Mouse (Mus musculus) midbrain, postnatal 0 days (tissue): ENCODE measurements around the gene Foxs1. TPM values are rescaled to one million over a fixed set of nuclear protein-coding genes. Genes with fewer than 3 reads are reported as not detected.

ENCODE experiments used
- ATAC-seq: fragments of 200-750 bp; cut with Nextera tagmentation; 2 replicates; pipeline ENCODE4 v1.8.0; 2017; ENCODE audit warnings: moderate number of reproducible peaks, mild to moderate bottlenecking, moderate TSS enrichment, moderate library complexity; ENCODE audit not compliant: low FRiP score
- DNase-seq: peaks from one replicate; pipeline ENCODE4 v3.0.0-alpha.2; 2015; ENCODE audit warnings: low spot score
- H3K27ac ChIP-seq: fragments of 300-500 bp; sonication (generic); 2 replicates; pipeline ENCODE4 v1.5.1; 2014; ENCODE audit warnings: low read depth, mild to moderate bottlenecking, low read length, mixed read lengths
- H3K27me3 ChIP-seq: fragments of 300-500 bp; sonication (generic); 2 replicates; pipeline ENCODE4 v1.6.1; 2014; ENCODE audit warnings: low read length, control low read depth, mixed read lengths; ENCODE audit not compliant: insufficient read depth
- H3K36me3 ChIP-seq: fragments of 300-500 bp; sonication (generic); 2 replicates; pipeline ENCODE4 v1.6.1; 2014; ENCODE audit warnings: low read length, control low read depth, mixed read lengths; ENCODE audit not compliant: insufficient read depth
- H3K4me1 ChIP-seq: fragments of 300-500 bp; sonication (generic); 2 replicates; pipeline ENCODE4 v1.6.1; 2014; ENCODE audit warnings: mild to moderate bottlenecking, control low read depth, antibody characterized with exemption, low read length, mixed read lengths; ENCODE audit not compliant: insufficient read depth
- H3K4me2 ChIP-seq: fragments of 300-500 bp; sonication (generic); 2 replicates; pipeline ENCODE4 v1.6.1; 2014; ENCODE audit warnings: low read depth, mild to moderate bottlenecking, low read length, mixed read lengths; ENCODE audit not compliant: poor library complexity, severe bottlenecking
- H3K4me3 ChIP-seq: fragments of 300-500 bp; sonication (generic); 2 replicates; pipeline ENCODE4 v1.5.1; 2014; ENCODE audit warnings: low read depth, mild to moderate bottlenecking, low read length, moderate library complexity
- H3K9ac ChIP-seq: fragments of 300-500 bp; sonication (generic); replicated peaks from 2 replicates; pipeline ENCODE4 v1.6.1; 2014; ENCODE audit warnings: mild to moderate bottlenecking, low read length, moderate library complexity, mixed read lengths; ENCODE audit not compliant: poor library complexity, severe bottlenecking
- H3K9me3 ChIP-seq: fragments of 300-500 bp; sonication (generic); 2 replicates; pipeline ENCODE4 v1.6.1; 2016; ENCODE audit warnings: low read length, control low read depth
- CTCF ChIP-seq: IDR thresholded peaks from 2 replicates; pipeline ENCODE4 v1.5.1; 2016; ENCODE audit warnings: antibody characterized with exemption, mild to moderate bottlenecking
- WGBS: fragments of 180-500 bp; shearing (Covaris S2); extraction: QIAGEN DNeasy Blood & Tissue Kit; methylation state at CpG from one replicate; pipeline ENCODE4 v1.1.7; 2014; 5-methylcytosine and 5-hydroxymethylcytosine counted together
- polyA plus RNA-seq: library from polyadenylated mRNA; unstranded; fragments of >200 nt; fragmentation: Nextera tagmentation; extraction: Ambion mirVana; gene quantifications from 2 replicates; pipeline ENCODE4 v1.2.1, GENCODE M21; 2015
- total RNA-seq: library from RNA; depleted of rRNA; stranded (reverse); fragments of >200 nt; gene quantifications from 2 replicates; pipeline ENCODE4 v1.2.3, GENCODE M21; 2014

Foxs1 gene
- total and polyA plus RNA-seq, 2 experiments from 2014 or later: 2.4 to 4.0 TPM

GRCm38 (mm10) chr2:152911031-152911430 lies 22.0 kb downstream of the Foxs1 start, which contains the start of gene Mylk2:
TSS of gene Mylk2 (plus strand) at chr2:152911352.
- H3K27ac ChIP-seq: no peak within 1 kb of the TSS
- peaks cover 6% of the 10 kb centered on the region; the same call in 1 of the 2 replicates for H3K4me1 ChIP-seq
- TF ChIP-seq CTCF: no peak
- no peak for DNase-seq
- no peak for ATAC-seq
- no peak within 1 kb of the TSS for H3K4me3 ChIP-seq
- no peak within 1 kb of the TSS for H3K9ac ChIP-seq
- WGBS: 22% methylated on average over 12 of the region's 12 CpGs
- no peak within 1 kb of the TSS for H3K4me2 ChIP-seq
- H3K9me3 ChIP-seq: no peaks in the 10 kb centered on the region
- peaks cover 18% of the 10 kb centered on the region; the same call in 1 of the 2 replicates for H3K27me3 ChIP-seq
- H3K36me3 ChIP-seq: no peaks in the 10 kb centered on the region

DNA sequence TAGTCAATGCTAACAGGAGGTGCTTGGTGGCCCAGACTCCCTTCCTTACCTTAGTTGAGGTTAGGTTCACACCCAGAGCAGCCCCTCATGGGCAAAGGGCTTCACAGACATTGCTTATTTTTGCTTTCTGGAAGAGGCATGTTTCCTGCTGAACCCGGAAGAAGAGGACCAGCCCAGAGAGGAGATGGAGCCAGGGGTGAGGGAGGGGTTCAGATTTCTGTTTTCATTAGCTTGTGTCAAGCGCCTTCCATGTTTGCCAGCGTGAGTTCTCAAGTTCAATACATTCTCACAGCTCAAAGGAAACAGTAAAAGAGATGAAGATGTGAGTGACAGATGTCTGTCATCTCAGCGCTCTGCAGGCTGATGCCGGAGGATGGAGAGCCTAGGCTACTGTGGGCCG lies 23.2 kb downstream of the Foxs1 start:
- H3K4me2 ChIP-seq: no peak overlapping the region
- DNase-seq (no peak), ATAC-seq (no peak)
- peaks cover 6% of the 10 kb centered on the region; the same call in 1 of the 2 replicates for H3K4me1 ChIP-seq
- no peak overlapping the region for H3K4me3 ChIP-seq
- no peak overlapping the region for H3K27ac ChIP-seq
- H3K9me3 ChIP-seq: no peaks in the 10 kb centered on the region
- TF ChIP-seq CTCF: no peak
- peaks cover 18% of the 10 kb centered on the region; the same call in 1 of the 2 replicates for H3K27me3 ChIP-seq
- H3K9ac ChIP-seq: no peak overlapping the region
- WGBS: 78% methylated on average over 6 of the region's 6 CpGs
- H3K36me3 ChIP-seq: no peaks in the 10 kb centered on the region

- WGBS: 53% methylated on average over 14 of the region's 14 CpGs
Observed at GRCm38 (mm10) chr2:152907114-152907943, 25.7 kb downstream of the Foxs1 start.

GRCm38 (mm10) chr2:152906274-152907037 lies 26.6 kb downstream of the Foxs1 start:
- Histone ChIP-seq H3K9me3 (no peaks in the 10 kb centered on the region), H3K36me3 (no peaks in the 10 kb centered on the region), H3K27ac (no peak overlapping the region), H3K4me1 (peaks cover 6% of the 10 kb centered on the region; the same call in 1 of the 2 replicates), H3K27me3 (peaks cover 12% of the 10 kb centered on the region; the same call in 1 of the 2 replicates), H3K4me3 (no peak overlapping the region), H3K4me2 (no peak overlapping the region), H3K9ac (no peak overlapping the region)
- TF ChIP-seq CTCF: no peak
- ATAC-seq (no peak), DNase-seq (no peak)
- WGBS: 59% methylated on average over 9 of the region's 9 CpGs

More at GRCm38 (mm10) chr2:152907114-152907943, 25.7 kb downstream of the Foxs1 start:
- H3K9ac ChIP-seq: no peak overlapping the region
- no peak overlapping the region for H3K27ac ChIP-seq
- H3K9me3 ChIP-seq: no peaks in the 10 kb centered on the region
- H3K4me3 ChIP-seq: no peak overlapping the region
- ATAC-seq (no peak), DNase-seq (no peak)
- no peak for TF ChIP-seq CTCF
- no peak overlapping the region for H3K4me2 ChIP-seq
- peaks cover 14% of the 10 kb centered on the region; the same call in 1 of the 2 replicates for H3K27me3 ChIP-seq
- H3K4me1 ChIP-seq: peaks cover 6% of the 10 kb centered on the region; the same call in 1 of the 2 replicates
- no peaks in the 10 kb centered on the region for H3K36me3 ChIP-seq

DNA sequence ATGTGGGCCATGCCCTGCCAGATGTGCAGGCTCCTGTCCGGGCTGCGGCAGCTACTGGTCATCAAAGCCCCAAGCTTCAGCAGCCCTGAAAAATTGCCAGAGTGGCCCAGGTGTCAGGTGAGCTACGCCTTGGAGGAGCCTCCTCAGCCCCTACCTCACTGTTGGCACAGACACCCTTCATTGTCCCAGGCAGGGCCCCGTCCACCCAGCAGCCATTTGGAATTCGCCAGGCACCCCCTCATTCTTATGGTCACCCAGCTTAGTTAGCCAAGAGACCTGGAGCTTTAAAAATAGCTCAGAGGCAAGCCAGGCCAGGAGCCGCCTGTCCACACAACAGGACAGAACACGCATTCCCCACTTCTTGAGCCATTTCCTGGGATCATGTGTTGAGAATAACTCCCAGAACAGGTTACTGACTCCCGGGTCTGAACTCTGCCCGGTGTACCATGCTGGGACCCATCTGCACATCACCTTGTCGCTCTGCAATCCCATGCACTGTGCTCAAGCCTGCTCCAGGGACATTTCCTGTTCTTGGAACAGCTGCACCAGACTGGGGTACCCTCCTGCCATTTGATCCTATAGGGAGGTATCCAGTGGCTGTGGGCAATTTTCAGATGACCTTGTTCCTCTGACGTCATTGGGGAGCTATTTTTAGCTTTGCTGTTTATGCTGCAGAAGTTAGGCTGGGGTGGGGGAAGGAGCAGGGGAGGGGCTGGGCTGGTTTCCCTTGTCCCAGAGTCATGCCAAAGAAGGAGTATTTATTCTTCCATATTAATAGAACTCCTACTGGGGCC lies 27.8 kb downstream of the Foxs1 start:
- Histone ChIP-seq H3K9ac (no peak overlapping the region), H3K4me1 (peaks cover 6% of the 10 kb centered on the region; the same call in 1 of the 2 replicates), H3K4me3 (no peak overlapping the region), H3K27ac (no peak overlapping the region), H3K36me3 (no peaks in the 10 kb centered on the region), H3K9me3 (no peaks in the 10 kb centered on the region), H3K27me3 (no peaks in the 10 kb centered on the region), H3K4me2 (no peak overlapping the region)
- no peak for TF ChIP-seq CTCF
- DNase-seq (no peak), ATAC-seq (no peak)
- 69% methylated on average over 11 of the region's 11 CpGs for WGBS
